Mouse (Mus musculus) gastrocnemius, postnatal 36 days (tissue): ENCODE results near the gene Olfr809. TPM values are rescaled to one million over a fixed set of nuclear protein-coding genes. Genes with fewer than 3 reads are reported as not detected.

Experiments
- DNase-seq, 2 experiments: peaks; one replicate each; pipeline ENCODE4 v3.0.0; 2022
- intact Hi-C: fragments of 180-260 bp; cut with DNase I; formaldehyde crosslinking; loops from one replicate; pipeline ENCODE4 v1.15.1; 2025
- long read RNA-seq, 2 experiments: library from polyadenylated mRNA; stranded (forward); transcript quantifications; one replicate each; pipeline ENCODE4 v2.0.0; 2021
- microRNA-seq, 2 experiments: library from miRNA; unstranded; fragments of <30 nt; microRNA quantifications; one replicate each; pipeline ENCODE4 v1.2.0; 2021
- total RNA-seq, 2 experiments: library from RNA; stranded (reverse); gene quantifications; 2 replicates each; pipeline ENCODE4 v1.2.3; 2021

Olfr809 gene
- total RNA-seq, result not detected
- long read RNA-seq, experiment 1, result 0 reads
- long read RNA-seq, experiment 2, result 0 reads

GRCm38 (mm10) chr10:129774338-129774737 is at the start of gene Olfr809:
TSS of gene Olfr809 (plus strand) at chr10:129774638.
- intact Hi-C loops, result no loop called here
- DNase-seq, result no peak

- DNase-seq, result no peak
- intact Hi-C loops, result no loop called here
These were observed 45.2 kb upstream of the Olfr809 start, which contains the start of gene Olfr805 for GRCm38 (mm10) chr10:129729275-129729674. TSS of gene Olfr805 (minus strand) at chr10:129729375.

GRCm38 (mm10) chr10:129741821-129742220 is 32.6 kb upstream of the Olfr809 start, which contains the start of gene Olfr806:
TSS of gene Olfr806 (minus strand) at chr10:129741921.
- no peak for DNase-seq
- intact Hi-C loops, result no loop called here

GRCm38 (mm10) chr10:129757693-129758092 is 16.7 kb upstream of the Olfr809 start, which contains the start of gene Olfr807:
TSS of gene Olfr807 (minus strand) at chr10:129757793.
- no peak for DNase-seq

GRCm38 (mm10) chr10:129765182-129765581 is 9.3 kb upstream of the Olfr809 start, which contains the start of gene Olfr808:
TSS of gene Olfr808 (plus strand) at chr10:129765482.
- intact Hi-C loops, result no loop called here
- DNase-seq, result no peak

More at GRCm38 (mm10) chr10:129757693-129758092, 16.7 kb upstream of the Olfr809 start, which contains the start of gene Olfr807:
- intact Hi-C loops, result no loop called here

GRCm38 (mm10) chr10:129778123-129778522 is 3.7 kb downstream of the Olfr809 start:
- intact Hi-C loops, result no loop called here
- DNase-seq, result peak; percentile 16 to 31

GRCm38 (mm10) chr10:129794817-129795216 is 20.4 kb downstream of the Olfr809 start, which contains the start of gene Olfr810:
TSS of gene Olfr810 (minus strand) at chr10:129794917.
- intact Hi-C loops, result no loop called here
- DNase-seq, result no peak

- no peak for DNase-seq
- intact Hi-C loops, result no loop called here
These were observed 29.9 kb downstream of the Olfr809 start, which contains the start of gene Olfr811 for GRCm38 (mm10) chr10:129804296-129804695. TSS of gene Olfr811 (minus strand) at chr10:129804396.

Small RNAs within 50 kb of the gene (microRNA-seq; reads per million reads assigned to microRNA genes)
- 0 reads per million in 2 experiments for gene Gm24485

Other genes starting within 250 kb of the Olfr809 start
- not detected for gene Olfr792, start 235.5 kb upstream of the Olfr809 start, total RNA-seq
- not detected for gene Olfr794, start 207.0 kb upstream of the Olfr809 start, total RNA-seq
- gene Olfr796, start 162.1 kb upstream of the Olfr809 start, total RNA-seq, result not detected
- gene Olfr798, start 146.7 kb upstream of the Olfr809 start, total RNA-seq, result not detected
- gene Olfr799, start 137.2 kb upstream of the Olfr809 start, total RNA-seq, result not detected
- gene Olfr800, start 116.9 kb upstream of the Olfr809 start, total RNA-seq, result not detected
- gene Olfr801, start 100.8 kb upstream of the Olfr809 start, total RNA-seq, result not detected
- not detected for gene Olfr802, start 86.5 kb upstream of the Olfr809 start, total RNA-seq
- gene Olfr803, start 80.4 kb upstream of the Olfr809 start, total RNA-seq, result not detected
- not detected for gene Olfr804, start 71.4 kb upstream of the Olfr809 start, total RNA-seq
- not detected for gene Olfr805, start 45.3 kb upstream of the Olfr809 start, total RNA-seq
- not detected for gene Olfr806, start 32.7 kb upstream of the Olfr809 start, total RNA-seq
- gene Olfr807, start 16.8 kb upstream of the Olfr809 start, total RNA-seq, result not detected
- not detected for gene Olfr808, start 9.2 kb upstream of the Olfr809 start, total RNA-seq
- gene Olfr810, start 20.3 kb downstream of the Olfr809 start, total RNA-seq, result not detected
- gene Olfr811, start 29.8 kb downstream of the Olfr809 start, total RNA-seq, result not detected
- not detected for gene Olfr812, start 71.5 kb downstream of the Olfr809 start, total RNA-seq
- not detected for gene Olfr813, start 80.7 kb downstream of the Olfr809 start, total RNA-seq
- gene Olfr814, start 105.2 kb downstream of the Olfr809 start, total RNA-seq, result not detected
- gene Olfr815, start 131.2 kb downstream of the Olfr809 start, total RNA-seq, result not detected
- not detected for gene Olfr816, start 141.0 kb downstream of the Olfr809 start, total RNA-seq
- gene Olfr818, start 174.5 kb downstream of the Olfr809 start, total RNA-seq, result not detected
- not detected for gene Olfr819, start 192.6 kb downstream of the Olfr809 start, total RNA-seq
- gene Olfr247, start 201.5 kb downstream of the Olfr809 start, total RNA-seq, result not detected
- gene Gm10310, start 210.4 kb downstream of the Olfr809 start, total RNA-seq, result not detected
- gene Olfr820, start 238.0 kb downstream of the Olfr809 start, total RNA-seq, result not detected